Mouse (Mus musculus): ENCODE results near the gene Zfp282.

GRCm38 (mm10) chr6:47918768-47919274, 41.8 kb downstream of the Zfp282 start:
- TF ChIP-seq CTCF (IDR thresholded peaks at IDR 0.05; ENCODE audit: low read depth) = no peak
- no peak for TF ChIP-seq EP300 (optimal IDR thresholded peaks at IDR 0.05)

Data from stomach, postnatal 0 days (tissue).